Mouse (Mus musculus) ES-E14 (cell line): ENCODE measurements around the gene Ltbp3.

Source experiments
- CHD2 ChIP-seq: IDR thresholded peaks from 2 replicates; pipeline ENCODE4 v1.6.1; 2014; ENCODE audit warnings: mild to moderate bottlenecking, low read depth, low read length, inconsistent platforms
- HCFC1 ChIP-seq: IDR thresholded peaks from 2 replicates; pipeline ENCODE4 v1.6.1; 2012; ENCODE audit warnings: low read length, inconsistent platforms, borderline replicate concordance; ENCODE audit not compliant: insufficient read depth
- MAFK ChIP-seq: IDR thresholded peaks from 2 replicates; pipeline ENCODE4 v1.6.1; 2014; ENCODE audit warnings: mild to moderate bottlenecking, low read depth, low read length, inconsistent platforms; ENCODE audit not compliant: insufficient read depth
- ZC3H11A ChIP-seq: IDR thresholded peaks from 2 replicates; pipeline ENCODE4 v1.6.1; 2012; ENCODE audit warnings: low read depth, mild to moderate bottlenecking, inconsistent platforms, low read length, borderline replicate concordance

DNA sequence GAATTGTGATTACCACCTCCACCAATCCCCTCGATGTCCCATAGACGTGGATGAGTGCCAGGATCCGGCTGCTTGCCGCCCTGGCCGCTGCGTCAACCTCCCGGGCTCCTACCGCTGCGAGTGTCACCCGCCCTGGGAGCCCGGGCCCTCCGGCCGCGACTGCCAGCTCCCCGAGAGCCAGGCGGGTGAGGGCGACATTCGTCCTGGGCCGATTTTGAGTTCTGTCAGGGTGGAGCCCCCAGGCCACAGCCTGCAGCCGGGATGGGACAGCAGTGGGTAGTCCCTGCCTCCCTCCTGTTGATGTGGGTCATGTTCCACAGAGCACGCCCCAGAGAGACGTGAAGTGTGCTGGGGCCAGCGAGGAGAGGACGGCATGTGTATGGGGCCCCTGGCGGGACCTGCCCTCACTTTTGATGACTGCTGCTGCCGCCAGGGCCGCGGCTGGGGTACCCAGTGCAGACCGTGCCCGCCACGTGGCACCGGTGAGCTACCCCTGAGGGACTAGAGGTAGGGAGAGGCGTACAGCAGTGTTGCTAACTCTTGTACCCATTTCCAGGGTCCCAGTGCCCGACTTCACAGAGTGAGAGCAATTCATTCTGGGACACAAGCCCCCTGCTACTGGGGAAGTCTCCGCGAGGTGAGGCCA lies 16.4 kb downstream of the Ltbp3 start:
- TF ChIP-seq MAFK (no peak), HCFC1 (no peak), ZC3H11A (no peak), CHD2 (no peak)
